Mouse (Mus musculus) embryonic facial prominence, embryonic 11.5 days (tissue): ENCODE data around the gene Gm43552. TPM values are rescaled to one million over a fixed set of nuclear protein-coding genes. Genes with fewer than 3 reads are reported as not detected.

Experiments
- ATAC-seq: fragments of 200-750 bp; cut with Nextera tagmentation; replicated peaks from 2 replicates; pipeline ENCODE4 v1.8.0; 2017; ENCODE audit warnings: low read depth; ENCODE audit not compliant: insufficient number of reproducible peaks, low FRiP score, low TSS enrichment
- DNase-seq: peaks from one replicate; pipeline ENCODE4 v3.0.0-alpha.2; 2015; ENCODE audit warnings: low spot score
- H3K27ac ChIP-seq: fragments of 300-500 bp; sonication (generic); replicated peaks from 2 replicates; pipeline ENCODE4 v1.5.1; 2014; ENCODE audit warnings: mild to moderate bottlenecking, low read depth, low read length, control low read depth
- H3K27me3 ChIP-seq: fragments of 300-500 bp; sonication (generic); 2 replicates; pipeline ENCODE4 v1.6.1; 2014; ENCODE audit warnings: mild to moderate bottlenecking, low read length, moderate library complexity, mixed read lengths; ENCODE audit not compliant: control insufficient read depth, insufficient read depth
- H3K36me3 ChIP-seq: fragments of 300-500 bp; sonication (generic); replicated peaks from 2 replicates; pipeline ENCODE4 v1.6.1; 2014; ENCODE audit warnings: low read depth, mild to moderate bottlenecking, low read length, moderate library complexity, mixed read lengths; ENCODE audit not compliant: control insufficient read depth, insufficient read depth
- H3K4me1 ChIP-seq: fragments of 300-500 bp; sonication (generic); 2 replicates; pipeline ENCODE4 v1.6.1; 2014; ENCODE audit warnings: low read length, mixed read lengths; ENCODE audit not compliant: control insufficient read depth, insufficient read depth
- H3K4me2 ChIP-seq: fragments of 300-500 bp; sonication (generic); 2 replicates; pipeline ENCODE4 v1.6.1; 2014; ENCODE audit warnings: low read depth, mild to moderate bottlenecking, control low read depth, low read length, moderate library complexity
- H3K4me3 ChIP-seq: fragments of 300-500 bp; sonication (generic); 2 replicates; pipeline ENCODE4 v1.5.1; 2014; ENCODE audit warnings: low read depth, low read length, control low read depth
- H3K9ac ChIP-seq: fragments of 300-500 bp; sonication (generic); replicated peaks from 2 replicates; pipeline ENCODE4 v1.6.1; 2014; ENCODE audit warnings: mild to moderate bottlenecking, control low read depth, low read length
- H3K9me3 ChIP-seq: fragments of 300-500 bp; sonication (generic); replicated peaks from 2 replicates; pipeline ENCODE4 v1.6.1; 2016; ENCODE audit warnings: mild to moderate bottlenecking, low read length, inconsistent platforms, mixed read lengths; ENCODE audit not compliant: control insufficient read depth
- WGBS: fragments of 180-500 bp; shearing (Covaris S2); extraction: QIAGEN DNeasy Blood & Tissue Kit; methylation state at CpG from one replicate; pipeline ENCODE4 v1.1.7; 2014; 5-methylcytosine and 5-hydroxymethylcytosine counted together
- polyA plus RNA-seq: library from polyadenylated mRNA; unstranded; fragments of >200 nt; fragmentation: Nextera tagmentation; extraction: Ambion mirVana; gene quantifications from 2 replicates; pipeline ENCODE4 v1.2.1, GENCODE M21; 2014

Gm43552 gene
- polyA plus RNA-seq, 1 experiment from 2014 or later: not detected

- DNase-seq: no peak
- no peaks in the 10 kb centered on the region for H3K4me1 ChIP-seq
- no peak for ATAC-seq
- 91% methylated on average over 2 of the region's 2 CpGs for WGBS
- H3K4me2 ChIP-seq: no peak overlapping the region
- no peaks in the 10 kb centered on the region for H3K9me3 ChIP-seq
- no peaks in the 10 kb centered on the region for H3K27me3 ChIP-seq
- no peak overlapping the region for H3K4me3 ChIP-seq
- H3K36me3 ChIP-seq: no peaks in the 10 kb centered on the region; the same call in 1 of the 2 replicates
- no peak overlapping the region for H3K9ac ChIP-seq
- no peak overlapping the region for H3K27ac ChIP-seq
Observed at GRCm38 (mm10) chr5:65447826-65448225, 44.8 kb downstream of the Gm43552 start.

- DNase-seq (no peak), ATAC-seq (no peak)
- Histone ChIP-seq H3K4me1 (no peaks in the 10 kb centered on the region), H3K4me2 (no peak overlapping the region), H3K9me3 (no peaks in the 10 kb centered on the region), H3K36me3 (no peaks in the 10 kb centered on the region; the same call in 1 of the 2 replicates), H3K4me3 (no peak overlapping the region), H3K9ac (no peak overlapping the region), H3K27me3 (no peaks in the 10 kb centered on the region), H3K27ac (no peak overlapping the region)
- WGBS: 72% methylated on average over 2 of the region's 2 CpGs
Observed at GRCm38 (mm10) chr5:65446756-65447155, 45.9 kb downstream of the Gm43552 start.

GRCm38 (mm10) chr5:65444981-65445380, 47.7 kb downstream of the Gm43552 start:
- no peak for DNase-seq
- Histone ChIP-seq H3K4me1 (no peaks in the 10 kb centered on the region), H3K4me2 (no peak overlapping the region), H3K36me3 (no peaks in the 10 kb centered on the region), H3K9ac (no peak overlapping the region), H3K27me3 (no peaks in the 10 kb centered on the region), H3K4me3 (no peak overlapping the region), H3K9me3 (no peaks in the 10 kb centered on the region), H3K27ac (no peak overlapping the region)
- 76% methylated on average over 3 of the region's 6 CpGs for WGBS
- no peak for ATAC-seq

GRCm38 (mm10) chr5:65438041-65438440, 54.6 kb downstream of the Gm43552 start:
- Histone ChIP-seq H3K27ac (no peak overlapping the region), H3K9ac (no peak overlapping the region), H3K4me1 (no peaks in the 10 kb centered on the region), H3K36me3 (no peaks in the 10 kb centered on the region), H3K4me3 (no peak overlapping the region), H3K4me2 (no peak overlapping the region), H3K27me3 (no peaks in the 10 kb centered on the region), H3K9me3 (no peaks in the 10 kb centered on the region)
- ATAC-seq (no peak), DNase-seq (no peak)

- peak; percentile 94 for ATAC-seq
- H3K27ac ChIP-seq: peak within 1 kb of the TSS; percentile 25; the same call in 1 of the 2 replicates
Observed at GRCm38 (mm10) chr5:65435806-65436561, 56.6 kb downstream of the Gm43552 start, which contains the start of gene Ugdh. TSS of gene Ugdh (minus strand) at chr5:65435949.

GRCm38 (mm10) chr5:65435363-65435805, 57.2 kb downstream of the Gm43552 start:
- ATAC-seq (peak; percentile 82; the same call in 1 of the 2 replicates), DNase-seq (no peak)
- peak overlapping the region; percentile 52 for H3K4me3 ChIP-seq
- H3K36me3 ChIP-seq: no peaks in the 10 kb centered on the region
- H3K4me2 ChIP-seq: peak overlapping the region; percentile 79
- H3K27ac ChIP-seq: no peak overlapping the region
- H3K4me1 ChIP-seq: no peaks in the 10 kb centered on the region
- H3K9me3 ChIP-seq: no peaks in the 10 kb centered on the region
- WGBS: under 1% methylated on average over 42 of the region's 47 CpGs
- no peaks in the 10 kb centered on the region for H3K27me3 ChIP-seq
- H3K9ac ChIP-seq: peak overlapping the region; percentile 82

More at GRCm38 (mm10) chr5:65435806-65436561, 56.6 kb downstream of the Gm43552 start, which contains the start of gene Ugdh:
- H3K9ac ChIP-seq: peak within 1 kb of the TSS; percentile 82
- DNase-seq: peak; percentile 99
- no peaks in the 10 kb centered on the region for H3K9me3 ChIP-seq
- no peaks in the 10 kb centered on the region for H3K27me3 ChIP-seq
- H3K4me1 ChIP-seq: no peaks in the 10 kb centered on the region
- H3K4me3 ChIP-seq: peak within 1 kb of the TSS; percentile 52
- no peaks in the 10 kb centered on the region for H3K36me3 ChIP-seq
- under 1% methylated on average over 51 of the region's 51 CpGs for WGBS
- peak within 1 kb of the TSS; percentile 79 for H3K4me2 ChIP-seq

GRCm38 (mm10) chr5:65434471-65435362, 57.9 kb downstream of the Gm43552 start:
- no peaks in the 10 kb centered on the region for H3K27me3 ChIP-seq
- DNase-seq (peak; percentile 47), ATAC-seq (no peak)
- peak overlapping the region; percentile 79 for H3K4me2 ChIP-seq
- 3% methylated on average over 15 of the region's 15 CpGs for WGBS
- H3K4me1 ChIP-seq: no peaks in the 10 kb centered on the region
- no peaks in the 10 kb centered on the region for H3K9me3 ChIP-seq
- peak overlapping the region; percentile 82 for H3K9ac ChIP-seq
- 0 out of 2 replicates have a peak overlapping the region, but pooled peaks have one; percentile 22 for H3K27ac ChIP-seq
- H3K36me3 ChIP-seq: no peaks in the 10 kb centered on the region
- H3K4me3 ChIP-seq: peak overlapping the region; percentile 52
